Mouse (Mus musculus) heart, adult 2 months (tissue): ENCODE measurements around the gene Helz. TPM values are rescaled to one million over a fixed set of nuclear protein-coding genes. Genes with fewer than 3 reads are reported as not detected.

Experiments
- DNase-seq, 2 experiments: peaks; one replicate each; pipeline ENCODE4 v3.0.0; 2021
- H3K27ac ChIP-seq: fragments of 200-600 bp; 2 replicates; pipeline ENCODE4 v1.8.1; 2022
- H3K27me3 ChIP-seq: fragments of 200-500 bp; 2 replicates; pipeline ENCODE4 v1.6.1; 2012; ENCODE audit warnings: mild to moderate bottlenecking, low read length, inconsistent platforms, mixed read lengths; ENCODE audit not compliant: control insufficient read depth, insufficient read depth
- H3K36me3 ChIP-seq: fragments of 200-500 bp; 2 replicates; pipeline ENCODE4 v1.6.1; 2012; ENCODE audit warnings: low read length, inconsistent platforms; ENCODE audit not compliant: control insufficient read depth, insufficient read depth
- H3K4me1 ChIP-seq: fragments of 200-500 bp; 2 replicates; pipeline ENCODE4 v1.6.1; 2011; ENCODE audit warnings: low read length; ENCODE audit not compliant: control insufficient read depth, insufficient read depth
- H3K4me3 ChIP-seq: fragments of 200-600 bp; 2 replicates; pipeline ENCODE4 v1.8.1; 2022
- H3K79me2 ChIP-seq: fragments of 200-500 bp; replicated peaks from 2 replicates; pipeline ENCODE4 v1.6.1; 2012; ENCODE audit warnings: mild to moderate bottlenecking, inconsistent platforms, low read length, moderate library complexity, mixed read lengths; ENCODE audit not compliant: control insufficient read depth, insufficient read depth
- H3K9ac ChIP-seq: fragments of 200-500 bp; 2 replicates; pipeline ENCODE4 v1.6.1; 2012; ENCODE audit warnings: low read depth, mild to moderate bottlenecking, control low read depth, inconsistent platforms, low read length, mixed read lengths
- CTCF ChIP-seq: fragments of 200-600 bp; IDR thresholded peaks from 2 replicates; pipeline ENCODE4 v1.8.1; 2022; ENCODE audit warnings: antibody characterized with exemption, mild to moderate bottlenecking, moderate library complexity
- EP300 ChIP-seq: fragments of 200-500 bp; IDR thresholded peaks from 2 replicates; pipeline ENCODE4 v1.6.1; 2011; ENCODE audit warnings: low read depth, low read length, control low read depth; ENCODE audit not compliant: insufficient read depth
- POLR2A ChIP-seq: fragments of 200-500 bp; IDR thresholded peaks from 2 replicates; pipeline ENCODE4 v1.6.1; 2011; ENCODE audit warnings: mild to moderate bottlenecking, low read depth, low read length, control low read depth; ENCODE audit not compliant: insufficient read depth
- WGBS: fragments of 180-500 bp; shearing (Covaris S2); methylation state at CpG from one replicate; pipeline ENCODE4 v1.1.7; 2018; 5-methylcytosine and 5-hydroxymethylcytosine counted together
- intact Hi-C: fragments of 180-260 bp; cut with DNase I; formaldehyde crosslinking; loops from one replicate; pipeline ENCODE4 v1.15.1; 2025
- microRNA-seq, 2 experiments: library from miRNA; unstranded; fragments of <30 nt; microRNA quantifications; one replicate each; pipeline ENCODE4 v1.2.0; 2021
- polyA plus RNA-seq: library from polyadenylated mRNA; depleted of rRNA; stranded (reverse); fragments of >200 nt; gene quantifications from 2 replicates; pipeline ENCODE4 v1.2.3, GENCODE M21; 2012; rRNA removed
- total RNA-seq, 2 experiments: library from RNA; stranded (reverse); gene quantifications; 2 replicates each; pipeline ENCODE4 v1.2.3; 2021

Helz gene
- total and polyA plus RNA-seq, 3 experiments: 10.8 to 26.4 (median 26.2) TPM

GRCm38 (mm10) chr11:107738418-107739099, 190.8 kb downstream of the Helz start:
- no peak for DNase-seq
- intact Hi-C loops: no loop called here
- H3K27ac ChIP-seq: no peak overlapping the region
- no peaks in the 10 kb centered on the region for H3K79me2 ChIP-seq
- TF ChIP-seq POLR2A (no peak), CTCF (no peak), EP300 (no peak)
- 75% methylated on average over 20 of the region's 20 CpGs for WGBS
- no peaks in the 10 kb centered on the region for H3K4me1 ChIP-seq
- no peak overlapping the region for H3K9ac ChIP-seq
- H3K36me3 ChIP-seq: no peaks in the 10 kb centered on the region
- H3K27me3 ChIP-seq: no peaks in the 10 kb centered on the region
- H3K4me3 ChIP-seq: no peak overlapping the region

GRCm38 (mm10) chr11:107743100-107743499, 195.4 kb downstream of the Helz start:
- H3K27ac ChIP-seq: no peak overlapping the region
- DNase-seq: no peak
- H3K27me3 ChIP-seq: no peaks in the 10 kb centered on the region
- TF ChIP-seq CTCF (no peak), POLR2A (no peak), EP300 (no peak)
- no peaks in the 10 kb centered on the region for H3K79me2 ChIP-seq
- no peaks in the 10 kb centered on the region for H3K4me1 ChIP-seq
- H3K36me3 ChIP-seq: no peaks in the 10 kb centered on the region
- 46% methylated on average over 3 of the region's 3 CpGs for WGBS
- intact Hi-C loops: no loop called here
- no peak overlapping the region for H3K4me3 ChIP-seq
- no peak overlapping the region for H3K9ac ChIP-seq

Small RNAs within 50 kb of the gene (microRNA-seq; reads per million reads assigned to microRNA genes)
- gene Mir6932: 0 reads per million in 2 experiments

Other genes with a start within 250 kb of the Helz start
- gene Pitpnc1, start 77.2 kb upstream of the Helz start, total RNA-seq: 10 to 100 TPM; 66.4 to 68.1 TPM
- gene Pitpnc1, start 77.2 kb upstream of the Helz start, polyA plus RNA-seq: 22.7 and 39.4 TPM in 2 replicates
- gene Psmd12, start 68.4 kb upstream of the Helz start, total RNA-seq: 10 to 100 TPM; 78.3 to 92.2 TPM
- 22.6 and 42.4 TPM in 2 replicates for gene Psmd12, start 68.4 kb upstream of the Helz start, polyA plus RNA-seq
- not detected for gene Cacng1, start 168.6 kb downstream of the Helz start, total RNA-seq
- 0.08 and 0.18 TPM in 2 replicates for gene Cacng1, start 168.6 kb downstream of the Helz start, polyA plus RNA-seq
- not detected for gene Cacng4, start 246.6 kb downstream of the Helz start, total RNA-seq
- 0.18 TPM in 1 of 2 replicates, not detected in the other for gene Cacng4, start 246.6 kb downstream of the Helz start, polyA plus RNA-seq